Mouse (Mus musculus) cerebellum, adult 11-12 months (tissue): ENCODE data around the gene Mfsd2b.

Source experiments
- DNase-seq: peaks from one replicate; pipeline ENCODE4 v3.0.0; 2022

The Mfsd2b gene

DNA sequence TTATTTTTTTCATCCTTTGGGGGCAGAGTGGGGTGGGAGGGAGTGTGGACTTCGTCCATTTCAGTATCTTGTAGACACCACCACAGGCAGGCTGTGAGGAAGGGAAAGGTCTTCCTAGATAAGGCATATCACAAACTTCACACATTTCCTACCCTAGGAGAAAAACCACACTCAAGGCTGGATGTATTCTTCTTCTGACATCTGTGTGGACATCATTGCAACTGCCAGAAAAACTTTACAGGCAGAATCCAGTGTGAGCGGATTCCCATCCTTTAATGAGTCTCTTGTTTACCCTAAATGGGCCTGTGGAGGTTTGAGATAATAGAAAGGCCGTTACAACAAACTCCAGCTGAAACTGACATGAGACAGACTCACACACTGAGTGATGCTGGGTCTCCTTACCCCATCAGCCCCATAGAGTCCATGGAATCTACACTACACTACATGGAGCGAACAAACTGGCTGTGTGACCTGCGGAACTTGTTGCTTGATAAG lies 1.1 kb downstream of the Mfsd2b start:
- no peak for DNase-seq

DNA sequence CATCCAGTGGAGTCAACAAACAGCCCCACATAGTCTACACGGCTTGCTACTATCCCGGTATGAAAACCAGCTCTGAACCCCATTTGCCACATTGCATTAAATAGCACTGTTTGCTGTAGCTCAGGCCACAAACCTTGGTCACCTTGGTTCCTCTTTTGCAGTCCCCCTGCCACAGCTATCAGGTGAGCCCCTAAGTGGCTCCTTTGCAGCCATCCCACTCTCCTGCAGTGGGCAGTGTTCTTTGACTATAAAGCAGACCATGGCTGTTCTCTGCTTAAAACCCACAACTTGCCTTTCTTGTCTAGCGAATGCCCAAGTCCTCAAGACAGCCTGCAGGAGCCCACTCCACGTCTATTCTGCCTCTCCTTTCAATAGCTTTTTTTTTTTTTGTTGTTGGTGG lies 1.9 kb downstream of the Mfsd2b start:
- no peak for DNase-seq

DNA sequence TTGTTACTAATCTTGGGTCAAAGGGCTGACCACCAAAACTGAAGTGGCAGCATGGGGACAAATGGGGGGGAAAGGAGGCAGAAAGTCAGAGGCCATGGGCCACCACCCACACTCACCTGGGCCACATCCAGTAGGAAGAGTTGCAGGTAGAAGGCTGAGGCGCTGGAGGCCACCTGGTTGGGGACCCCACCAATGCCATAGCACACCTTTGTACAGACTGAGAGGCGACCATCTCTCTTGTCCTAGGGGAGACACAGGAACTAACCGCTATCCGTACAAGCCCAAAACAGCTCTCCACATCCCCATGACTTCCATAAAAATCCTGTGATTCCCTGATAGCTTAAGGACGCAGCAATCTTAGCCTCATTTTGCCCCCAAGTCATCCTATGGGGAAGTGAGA lies 2.9 kb downstream of the Mfsd2b start:
- DNase-seq, result no peak

DNA sequence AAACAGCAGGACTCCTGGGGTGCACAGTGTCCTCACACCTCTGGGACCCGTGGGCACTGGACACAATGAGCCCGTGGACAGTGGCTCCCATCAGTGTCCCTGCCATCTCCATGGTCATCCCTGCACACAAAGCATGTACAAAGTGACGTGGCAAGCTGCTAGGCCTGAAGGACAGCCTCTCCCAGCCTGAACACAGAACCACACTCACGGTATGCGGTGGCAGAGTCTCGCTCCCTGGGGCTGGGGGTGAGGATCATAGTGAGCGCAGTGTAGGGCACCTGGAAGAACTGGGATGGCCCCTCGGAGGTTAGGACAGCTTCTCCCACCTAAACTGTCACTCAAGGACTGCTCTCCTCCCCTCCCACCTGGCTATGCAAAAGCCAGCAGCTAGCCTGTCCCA lies 5.2 kb downstream of the Mfsd2b start:
- no peak for DNase-seq

DNA sequence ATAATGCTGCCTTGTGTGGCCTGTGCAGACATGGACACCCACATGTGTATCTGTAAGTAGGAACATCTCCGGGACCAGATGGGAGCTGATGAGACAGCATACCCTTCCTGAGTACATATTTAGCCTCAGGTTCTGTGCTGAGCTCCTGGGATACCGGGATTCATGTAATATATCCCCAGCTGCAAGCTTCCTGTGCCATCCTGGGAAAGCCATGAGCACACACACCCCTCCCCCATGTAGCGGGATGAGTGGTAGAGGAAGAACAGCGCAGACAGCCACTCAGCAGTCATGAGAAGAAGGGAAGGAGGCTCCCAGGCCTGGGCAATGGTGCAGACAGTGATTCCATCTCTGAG lies 9.8 kb downstream of the Mfsd2b start:
- no peak for DNase-seq

- DNase-seq, result peak; percentile 46
These were observed 10.4 kb downstream of the Mfsd2b start for GRCm38 (mm10) chr12:4863654-4864337.

- DNase-seq, result no peak
These were observed 11.5 kb downstream of the Mfsd2b start for GRCm38 (mm10) chr12:4862672-4863071.

- DNase-seq, result no peak
These were observed 14.8 kb downstream of the Mfsd2b start for GRCm38 (mm10) chr12:4859241-4859914.

GRCm38 (mm10) chr12:4856834-4857233 lies 17.3 kb downstream of the Mfsd2b start:
- DNase-seq, result no peak

- no peak for DNase-seq
These were observed 18.0 kb downstream of the Mfsd2b start for GRCm38 (mm10) chr12:4856160-4856559.

- DNase-seq, result peak; percentile 35
These were observed 30.4 kb downstream of the Mfsd2b start for GRCm38 (mm10) chr12:4843741-4844140.

DNA sequence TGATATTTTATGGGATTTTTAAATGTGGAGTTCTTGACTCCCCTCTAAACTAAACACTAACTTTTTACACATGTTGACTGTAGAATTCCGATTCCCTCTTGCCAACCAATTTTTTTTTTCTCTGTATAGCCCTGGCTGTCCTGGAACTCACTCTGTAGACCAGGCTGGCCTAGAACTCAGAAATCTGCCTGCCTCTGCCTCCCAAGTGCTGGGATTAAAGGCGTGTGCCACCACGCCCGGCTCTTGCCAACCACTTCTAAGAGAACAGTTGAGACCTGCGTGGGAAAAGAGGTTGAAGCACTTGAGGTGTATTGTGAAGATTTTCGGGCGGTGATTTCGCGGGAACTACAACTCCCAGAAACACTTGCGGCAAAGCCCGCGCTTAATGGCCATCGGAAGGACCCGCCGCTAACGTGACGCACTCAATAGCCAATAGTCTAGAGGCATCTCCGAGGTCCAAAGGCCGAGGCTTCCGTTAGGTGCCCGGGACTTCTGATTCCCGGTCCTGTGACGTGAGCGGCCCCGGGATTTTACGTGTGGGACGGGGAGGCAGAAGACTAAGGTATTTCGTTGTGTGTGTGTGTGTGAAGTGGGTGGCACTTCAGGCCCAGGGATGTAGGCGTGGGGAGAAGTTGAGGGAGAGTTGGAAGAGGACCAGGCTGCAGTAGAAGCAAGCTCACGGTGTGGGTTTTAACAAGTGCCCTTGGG lies 31.1 kb downstream of the Mfsd2b start, which contains the start of gene Wdcp:
TSS of gene Wdcp (plus strand) at position 414 of the 708 bp plus-strand sequence.
- DNase-seq, result peak; percentile 93

GRCm38 (mm10) chr12:4842456-4842855 lies 31.7 kb downstream of the Mfsd2b start:
- peak; percentile 38 for DNase-seq

DNA sequence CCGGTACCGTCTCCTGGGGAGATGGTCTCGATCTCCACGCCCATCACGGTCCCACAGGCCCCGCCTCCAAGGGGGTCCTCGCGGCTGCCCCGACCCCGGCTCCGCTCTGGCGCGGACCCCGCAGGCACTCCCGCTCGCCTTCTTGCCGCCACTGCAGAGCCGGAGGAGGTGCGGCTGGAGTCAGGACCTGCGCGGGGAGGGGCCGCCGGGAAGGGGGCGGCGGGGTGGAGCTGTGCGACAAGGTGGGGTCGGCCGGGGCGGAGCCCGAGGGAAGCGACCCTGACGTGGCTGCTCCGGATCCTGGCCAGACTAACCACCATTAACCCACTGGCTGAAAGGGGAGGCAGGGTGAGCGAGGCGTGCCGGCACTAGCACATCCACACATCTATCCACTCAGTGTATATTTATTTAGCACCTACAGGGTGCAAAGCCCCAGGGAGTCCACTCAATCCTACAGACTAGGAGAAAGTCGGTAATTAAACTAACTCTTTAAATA lies 32.7 kb downstream of the Mfsd2b start, which contains the start of gene Fkbp1b:
TSS of gene Fkbp1b (minus strand) at position 200 of the 496 bp plus-strand sequence.
- DNase-seq, result peak; percentile 76

GRCm38 (mm10) chr12:4840741-4841140 lies 33.4 kb downstream of the Mfsd2b start:
- DNase-seq, result peak; percentile 59

- no peak for DNase-seq
These were observed 34.1 kb downstream of the Mfsd2b start for GRCm38 (mm10) chr12:4840010-4840409.

- DNase-seq, result no peak
These were observed 37.2 kb downstream of the Mfsd2b start for GRCm38 (mm10) chr12:4836959-4837358.

DNA sequence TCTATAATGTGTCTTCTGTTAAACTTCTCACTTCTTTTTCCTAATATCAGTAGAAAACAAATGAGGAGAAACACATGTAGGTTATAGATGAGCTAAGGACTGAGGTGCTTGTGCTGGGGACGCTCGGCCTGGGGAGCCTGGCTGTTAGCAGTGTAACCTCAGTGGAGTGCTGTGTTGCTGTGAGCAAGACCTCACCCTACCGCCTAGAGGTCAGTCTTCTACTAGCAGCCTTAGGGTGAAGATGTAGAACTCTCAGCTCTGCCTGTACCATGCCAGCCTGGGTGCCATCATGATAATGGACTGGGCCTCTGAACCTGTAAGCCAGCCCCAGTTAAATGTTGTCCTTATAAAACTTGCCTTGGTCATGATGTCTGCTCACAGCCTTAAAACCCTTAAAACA lies 46.9 kb downstream of the Mfsd2b start:
- DNase-seq, result no peak

DNA sequence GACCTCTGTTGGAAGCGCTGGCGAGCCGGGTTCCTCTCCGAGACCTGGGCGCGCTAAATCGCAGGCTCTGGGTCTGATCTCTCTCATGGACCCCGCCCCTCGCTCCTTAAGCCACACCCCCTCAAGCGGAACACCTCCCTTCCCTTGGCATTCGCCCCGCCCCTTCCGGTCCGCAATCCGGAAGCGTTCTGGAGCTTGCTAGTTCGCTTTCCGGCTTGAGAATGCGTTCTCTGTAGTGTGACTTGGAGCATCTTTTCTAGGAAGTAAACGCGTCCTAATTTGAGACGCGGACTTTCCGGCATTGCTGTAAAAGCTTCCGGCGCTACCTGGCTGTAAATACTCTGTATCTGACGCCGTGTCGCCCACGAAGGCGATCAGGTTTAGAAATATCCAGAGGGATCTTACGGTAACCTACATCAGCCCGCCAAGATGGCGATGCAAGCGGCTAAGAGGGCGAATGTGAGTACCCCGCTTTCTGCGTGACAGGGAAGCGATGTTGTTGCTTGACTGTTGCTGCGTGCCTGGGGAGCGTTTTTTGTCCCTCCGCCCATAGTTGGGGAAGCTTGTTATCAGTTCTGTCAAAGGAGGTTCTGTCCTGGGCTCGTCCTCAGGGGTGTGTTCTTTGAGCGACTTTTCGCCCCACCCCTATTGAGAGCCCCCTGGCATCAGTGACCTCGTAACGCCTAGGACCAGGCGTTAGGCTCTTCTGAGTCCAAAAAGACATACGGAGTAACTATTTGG lies 56.6 kb downstream of the Mfsd2b start, which contains the start of gene Sf3b6:
TSS of gene Sf3b6 (plus strand) at position 184 of the 741 bp plus-strand sequence.
- peak; percentile 97 for DNase-seq

DNA sequence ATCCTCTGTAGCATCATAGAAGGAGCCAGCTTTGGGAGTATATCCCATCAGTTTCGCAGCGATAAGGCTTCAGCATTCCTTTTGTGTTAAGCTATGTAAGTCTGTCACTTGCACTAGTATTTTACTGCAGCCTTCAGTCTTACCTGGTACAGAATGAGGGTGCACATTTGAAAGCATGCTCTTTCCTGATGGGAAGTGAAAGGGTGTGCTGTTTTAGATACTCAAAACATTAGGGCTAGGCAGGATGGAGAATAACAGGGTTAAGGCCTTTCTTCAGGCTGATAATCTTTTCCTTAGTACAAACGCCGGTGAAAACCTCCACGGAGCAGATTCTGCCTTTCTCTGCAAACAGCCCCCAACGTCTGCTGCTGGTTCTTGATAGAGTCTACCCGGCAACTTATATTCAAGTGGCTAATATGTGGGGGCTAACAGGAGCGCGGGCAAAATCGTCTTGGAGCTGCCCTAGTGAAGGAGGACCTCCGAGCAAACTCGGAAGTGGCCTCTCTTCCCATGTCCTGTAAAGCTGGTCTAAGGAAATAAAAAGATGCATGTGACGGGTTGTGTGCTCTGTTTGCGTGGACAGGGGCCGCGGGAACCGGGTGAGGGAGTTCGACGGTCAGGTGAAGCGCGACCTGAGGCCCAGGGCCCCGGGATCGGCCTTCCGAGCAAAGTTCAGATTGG lies 57.3 kb downstream of the Mfsd2b start:
- DNase-seq, result no peak

- DNase-seq, result no peak
These were observed 60.5 kb downstream of the Mfsd2b start for GRCm38 (mm10) chr12:4813636-4814035.
